Mouse (Mus musculus) retina, postnatal 1 day (tissue): ENCODE measurements around the gene Snrpd3.
A peak's percentile ranks its signal among the peaks of the same experiment; 100 is the strongest.

Experiments used
- DNase-seq: peaks from one replicate; pipeline ENCODE4 v3.0.0-alpha.2; 2012

The Snrpd3 gene

DNA sequence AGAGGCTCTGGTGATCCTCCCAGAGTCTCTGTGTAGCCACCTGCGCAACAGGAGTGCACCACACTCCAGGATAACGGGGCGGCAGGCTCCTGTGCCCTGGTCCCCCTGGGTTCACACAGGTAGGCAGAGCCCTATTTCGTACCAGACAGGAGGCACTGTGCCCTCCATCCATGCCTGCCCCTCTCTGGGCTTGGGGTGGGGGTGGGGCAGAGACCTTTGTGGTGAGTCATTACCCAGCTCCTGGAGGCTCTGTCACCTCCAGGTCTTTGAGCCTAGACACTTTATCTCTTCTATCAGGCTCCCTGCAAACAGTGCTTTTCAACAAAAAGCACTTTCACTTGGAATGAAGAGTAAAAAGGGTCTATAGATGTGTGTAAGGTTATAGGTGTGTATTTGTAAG, 51.5 kb downstream of the Snrpd3 start:
- DNase-seq, result no peak

DNA sequence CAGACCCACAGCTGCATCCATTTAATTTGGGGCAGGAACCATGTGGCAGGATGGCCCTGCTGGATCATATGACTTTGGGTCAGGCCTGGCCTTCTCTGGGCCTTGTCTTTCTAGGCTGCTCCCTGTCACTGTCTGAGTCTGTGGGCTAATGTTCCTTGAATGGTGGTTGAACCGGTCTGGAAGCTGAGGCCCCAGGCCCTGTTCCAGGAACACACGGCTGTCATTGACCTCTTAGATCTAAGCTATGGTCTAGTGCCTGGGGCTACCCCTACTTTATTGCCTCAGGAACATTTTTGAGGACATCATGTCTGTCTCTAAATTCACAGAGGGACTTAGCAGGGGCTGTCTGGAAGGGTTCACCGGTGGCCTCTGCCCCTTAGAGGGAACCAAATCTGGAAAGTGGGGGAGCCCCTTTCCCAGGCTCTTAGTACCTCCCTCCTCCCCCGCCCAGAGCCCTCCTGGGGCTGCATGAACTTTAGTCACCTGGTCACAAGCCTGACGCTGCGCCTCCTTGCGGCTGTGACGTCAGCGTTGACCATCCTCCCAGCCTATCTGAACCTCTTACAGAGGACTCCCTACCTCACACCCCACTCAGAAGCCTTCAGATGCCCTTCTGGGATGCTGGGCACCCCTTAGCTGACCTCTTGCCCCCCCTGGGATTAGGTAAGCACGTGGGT, 53.8 kb downstream of the Snrpd3 start:
- DNase-seq, result no peak

DNA sequence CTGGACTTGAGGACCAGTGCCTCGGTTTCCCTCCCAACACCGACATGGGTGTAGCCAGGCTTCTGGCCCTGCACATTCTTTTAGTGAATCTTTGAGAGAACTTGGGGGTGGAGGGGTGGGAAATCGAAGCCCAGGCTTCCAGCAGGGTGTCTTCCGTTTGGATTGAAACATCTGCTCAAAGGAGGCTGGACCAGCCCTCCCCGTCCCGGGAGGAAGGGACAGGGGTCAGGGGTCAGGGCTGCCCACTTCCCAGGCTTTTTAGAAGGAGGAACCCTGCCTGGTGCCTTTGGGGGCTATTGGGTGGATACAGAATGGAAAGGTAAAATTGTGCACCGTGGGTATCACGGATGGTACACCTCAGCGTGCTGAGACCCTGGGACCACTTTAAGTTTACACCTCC, 54.6 kb downstream of the Snrpd3 start:
- no peak for DNase-seq

DNA sequence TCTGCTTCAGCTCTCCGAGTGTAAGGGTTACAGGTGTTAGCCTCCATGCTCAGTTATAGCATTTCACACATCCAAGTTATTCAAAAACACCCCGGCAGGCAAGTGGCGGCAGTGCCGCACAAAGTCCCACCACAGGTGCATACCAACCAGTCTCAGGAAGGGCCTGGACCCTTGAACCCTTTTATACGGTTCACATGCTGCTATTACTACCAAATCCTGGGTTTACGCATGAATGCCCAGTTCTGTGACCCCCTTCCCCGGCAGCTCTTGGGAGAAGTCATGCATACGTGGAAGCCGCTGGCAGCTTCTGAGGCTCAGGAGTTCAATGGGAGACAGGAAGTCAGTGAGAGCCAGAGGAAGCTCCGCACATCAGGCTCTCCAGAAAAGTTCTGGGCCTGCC, 55.8 kb downstream of the Snrpd3 start:
- peak; percentile 59 for DNase-seq

DNA sequence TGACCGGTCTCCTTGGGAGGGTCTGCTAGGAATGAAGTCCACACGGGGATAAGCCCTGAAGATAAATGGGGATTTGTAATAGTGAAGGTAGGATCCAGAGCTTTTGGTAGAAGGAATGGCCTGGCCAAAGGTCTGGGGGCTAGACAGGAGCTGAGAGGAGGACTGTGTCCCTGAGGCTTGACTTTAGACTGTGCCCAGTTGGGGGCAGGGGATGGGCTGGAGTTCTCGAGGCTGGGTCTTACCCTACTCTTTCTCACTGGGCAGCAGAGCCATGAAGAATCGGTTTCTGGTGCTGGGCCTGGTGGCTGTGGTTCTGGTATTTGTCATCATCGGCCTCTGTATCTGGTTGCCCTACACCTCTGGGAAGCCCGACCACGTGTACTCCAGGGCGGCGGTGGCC, 56.6 kb downstream of the Snrpd3 start:
- no peak for DNase-seq

DNA sequence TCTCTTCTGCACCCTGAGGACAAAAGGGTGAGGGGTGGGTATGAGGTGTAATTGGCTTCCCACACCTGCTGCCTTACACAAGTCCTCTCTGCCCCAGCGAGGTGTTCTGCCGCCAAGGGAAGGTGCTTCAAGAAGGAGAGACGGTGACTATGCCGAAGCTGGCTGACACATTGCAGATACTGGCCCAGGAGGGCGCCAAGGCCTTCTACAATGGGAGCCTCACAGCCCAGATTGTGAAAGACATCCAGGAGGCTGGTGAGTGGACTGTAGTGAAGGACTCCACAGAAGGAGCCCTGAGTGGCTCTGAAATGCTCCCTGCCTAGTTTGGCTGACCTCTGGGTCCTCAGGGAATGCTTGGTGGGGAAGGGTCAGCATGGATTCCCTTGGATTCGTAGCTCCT, 61.8 kb downstream of the Snrpd3 start:
- DNase-seq, result no peak

DNA sequence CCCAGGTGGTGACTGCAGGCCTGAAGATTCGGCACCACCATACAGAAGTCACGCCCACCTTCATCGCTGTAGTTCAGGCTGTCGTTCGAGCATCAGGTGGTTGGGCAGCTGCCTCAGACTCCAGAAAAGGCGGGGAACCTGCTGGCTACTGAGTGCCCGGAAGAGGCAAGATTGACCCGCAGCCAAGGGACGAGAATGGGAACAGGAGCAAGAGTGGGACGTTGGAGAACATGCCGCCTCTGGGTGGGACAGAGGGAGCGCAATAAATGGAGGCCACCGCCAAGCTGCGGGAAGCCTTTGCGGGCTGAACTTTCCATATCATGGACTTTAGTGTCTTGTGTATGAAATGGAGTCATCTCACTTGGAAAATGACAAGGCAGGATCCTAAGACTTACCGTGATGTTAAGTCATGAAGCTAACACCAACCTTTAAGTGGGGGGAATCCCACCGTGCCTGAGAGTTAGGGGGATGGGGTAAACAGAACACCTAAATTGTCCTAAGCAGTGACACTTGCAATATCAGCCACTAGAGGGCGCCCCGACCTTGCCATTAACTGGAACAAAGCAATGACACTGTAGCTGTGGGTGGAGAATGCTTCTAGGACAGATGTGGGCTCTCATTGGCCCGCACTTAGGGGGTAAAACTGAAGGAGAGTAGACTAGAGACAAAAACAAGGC, 68.7 kb downstream of the Snrpd3 start:
- peak; percentile 93 for DNase-seq

DNA sequence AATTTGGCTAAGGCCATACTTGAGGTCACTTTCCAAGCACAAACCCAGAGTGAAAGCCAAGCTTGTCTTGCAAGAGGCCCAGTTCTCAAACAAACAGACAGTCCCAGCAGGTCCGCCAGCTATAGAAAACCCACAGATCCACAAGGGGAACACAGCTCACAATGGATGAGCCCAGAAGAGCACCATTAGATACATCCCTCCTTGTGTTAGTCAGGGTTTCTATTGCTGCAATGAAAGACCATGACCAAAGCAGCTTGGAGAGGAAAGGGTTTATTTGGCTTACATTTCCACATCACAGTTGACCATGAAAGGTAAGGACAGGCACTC, 69.2 kb downstream of the Snrpd3 start:
- no peak for DNase-seq
